Mouse (Mus musculus) ES-E14 (cell line): ENCODE results near the gene Cryz.

Experiments used
- MAFK ChIP-seq: IDR thresholded peaks from 2 replicates; pipeline ENCODE4 v1.6.1; 2014; ENCODE audit warnings: mild to moderate bottlenecking, low read depth, low read length, inconsistent platforms; ENCODE audit not compliant: insufficient read depth
- ZC3H11A ChIP-seq: IDR thresholded peaks from 2 replicates; pipeline ENCODE4 v1.6.1; 2012; ENCODE audit warnings: low read depth, mild to moderate bottlenecking, inconsistent platforms, low read length, borderline replicate concordance
- ZNF384 ChIP-seq: IDR thresholded peaks from 2 replicates; pipeline ENCODE4 v1.6.1; 2012; ENCODE audit warnings: low read depth, low read length, inconsistent platforms

- TF ChIP-seq ZNF384: no peak
- no peak for TF ChIP-seq ZC3H11A
- no peak for TF ChIP-seq MAFK
These were observed 47.6 kb upstream of the Cryz start for GRCm38 (mm10) chr3:154548868-154549301.
